Mouse (Mus musculus) MEL (cell line): ENCODE measurements around the gene Tmem108.

Source experiments
- CTCF ChIP-seq, 3 experiments: IDR thresholded peaks in 2 of 3; conservative IDR thresholded peaks in 1 of 3; 2 replicates each; pipeline ENCODE4 v1.5.1; 2011 to 2012; ENCODE audit warnings: low read length in 3 of 3, low read depth in 2 of 3, mild to moderate bottlenecking in 2 of 3, improper control_type of control experiment in 1 of 3, inconsistent platforms in 1 of 3, mixed read lengths in 1 of 3, moderate library complexity in 1 of 3; ENCODE audit not compliant: control insufficient read depth in 1 of 3, insufficient read depth in 1 of 3, poor library complexity in 1 of 3, severe bottlenecking in 1 of 3
- E2F4 ChIP-seq: IDR thresholded peaks from 2 replicates; pipeline ENCODE4 v1.6.1; 2011; ENCODE audit warnings: low read depth, low read length, improper control_type of control experiment, borderline replicate concordance
- GATA1 ChIP-seq: IDR thresholded peaks from 2 replicates; pipeline ENCODE4 v1.6.1; 2011; ENCODE audit warnings: low read depth, low read length, improper control_type of control experiment
- HCFC1 ChIP-seq: IDR thresholded peaks from 2 replicates; pipeline ENCODE4 v1.6.1; 2012; ENCODE audit warnings: low read depth, mild to moderate bottlenecking, inconsistent platforms, low read length, improper control_type of control experiment, moderate library complexity
- MAX ChIP-seq: IDR thresholded peaks from 2 replicates; pipeline ENCODE4 v1.6.1; 2011; ENCODE audit warnings: low read length, improper control_type of control experiment
- MYC ChIP-seq: IDR thresholded peaks from 2 replicates; pipeline ENCODE4 v1.6.1; 2011; ENCODE audit warnings: low read depth, mild to moderate bottlenecking, low read length, improper control_type of control experiment, moderate library complexity
- POLR2A ChIP-seq, 2 experiments: IDR thresholded peaks; 2 replicates each; pipeline ENCODE4 v1.6.1; 2011 to 2012; ENCODE audit warnings: low read length in 2 of 2, mild to moderate bottlenecking in 2 of 2, control low read depth in 1 of 2, improper control_type of control experiment in 1 of 2, low read depth in 1 of 2, moderate library complexity in 1 of 2; ENCODE audit not compliant: control insufficient read depth in 1 of 2, insufficient read depth in 1 of 2, poor library complexity in 1 of 2

DNA sequence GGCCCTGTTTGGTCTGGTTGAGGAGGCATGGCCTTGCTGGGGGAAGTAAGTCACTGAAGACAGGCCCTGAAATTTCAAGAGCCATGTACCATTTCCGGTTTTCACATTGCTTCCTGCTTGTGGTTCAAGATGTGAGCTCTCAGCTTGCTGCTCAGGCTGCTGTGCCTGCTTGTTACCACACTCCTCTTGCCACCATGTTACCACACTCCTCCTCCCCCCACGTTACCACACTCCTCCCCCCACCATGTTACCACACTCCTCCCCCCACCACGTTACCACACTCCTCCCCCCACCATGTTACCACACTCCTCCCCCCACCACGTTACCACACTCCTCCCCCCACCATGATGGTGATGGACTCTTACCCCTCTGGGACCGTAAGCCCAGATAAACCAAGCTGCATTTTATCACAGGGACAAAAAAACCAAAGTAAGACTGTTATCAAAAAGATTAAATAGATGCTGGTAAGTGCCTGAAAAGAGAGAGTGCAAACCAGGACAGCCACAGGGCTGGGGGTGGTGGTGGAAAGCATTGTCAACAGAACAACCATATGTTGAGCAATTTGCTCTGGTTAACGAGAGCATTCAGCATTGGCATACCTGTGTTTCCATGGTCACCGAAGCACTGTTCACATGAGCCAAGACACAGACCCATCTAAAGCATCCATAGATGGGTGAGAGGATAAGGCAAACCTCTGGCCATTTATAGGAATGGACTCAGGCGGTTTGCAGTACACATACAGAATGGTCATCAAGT is 109.3 kb downstream of the Tmem108 start:
- no peak for TF ChIP-seq CTCF (IDR thresholded peaks at IDR 0.05 in 2 of 3, conservative IDR thresholded peaks at IDR 0.05 in 1 of 3; ENCODE audit: control insufficient read depth in 1 of 3, insufficient read depth in 1 of 3, low read depth in 2 of 3, low read length in 3 of 3, poor library complexity in 1 of 3, severe bottlenecking in 1 of 3)
- no peak for TF ChIP-seq MYC
- TF ChIP-seq POLR2A (IDR thresholded peaks at IDR 0.05; ENCODE audit: control insufficient read depth in 1 of 2, insufficient read depth in 1 of 2, low read depth in 1 of 2, low read length in 2 of 2, poor library complexity in 1 of 2): no peak
- no peak for TF ChIP-seq GATA1
- no peak for TF ChIP-seq E2F4
- TF ChIP-seq MAX: no peak
- TF ChIP-seq HCFC1: no peak
